Mouse (Mus musculus): ENCODE measurements at regions not wholly inside any gene's neighbourhood (a gene's known extent, or its start where the extent isn't known, plus 50 kb on each side); places are given as distances from the start of the nearest gene placed in this dataset.

DNA sequence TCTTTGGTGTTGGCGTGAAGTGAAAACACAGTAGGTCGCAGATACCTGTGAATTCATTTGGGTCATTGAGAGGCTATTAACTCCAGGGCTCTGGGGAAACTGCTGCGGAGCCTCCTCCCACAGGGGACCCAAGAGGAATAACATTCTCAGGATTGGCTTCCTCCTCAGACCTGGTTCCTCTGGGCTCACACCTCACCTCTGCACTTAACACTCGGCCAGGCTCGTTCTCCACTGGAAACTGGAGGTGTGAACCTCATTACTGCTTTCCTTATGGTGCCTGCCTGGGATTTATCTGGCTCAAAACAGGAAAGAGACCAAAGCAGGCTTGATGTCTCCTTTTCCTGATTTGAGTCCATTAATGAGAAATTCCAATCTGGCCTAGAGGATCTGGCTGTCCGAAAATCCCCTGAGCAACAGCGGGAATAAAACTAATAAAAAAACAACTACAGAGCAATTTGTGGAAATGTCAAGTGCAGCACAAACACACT lies 55.8 kb upstream of the Klf9 start:
- Histone ChIP-seq H3K4me2 (ENCODE audit: low read depth, low read length) (no peak overlapping the region), H3K36me3 (ENCODE audit: control insufficient read depth, insufficient read depth, low read length) (no peaks in the 10 kb centered on the region), H3K27ac (ENCODE audit: low read length) (no peak overlapping the region), H3K9me3 (ENCODE audit: control insufficient read depth, low read length) (no peaks in the 10 kb centered on the region), H3K4me1 (ENCODE audit: control insufficient read depth, insufficient read depth, low read length) (no peaks in the 10 kb centered on the region), H3K4me3 (ENCODE audit: low read length) (no peak overlapping the region), H3K27me3 (replicated peaks; ENCODE audit: control insufficient read depth, insufficient read depth, low read length) (no peaks in the 10 kb centered on the region), H3K9ac (ENCODE audit: low read depth, low read length) (no peak overlapping the region)
- no peak for ATAC-seq
- 62% methylated on average over 7 of the region's 7 CpGs for WGBS

GRCm38 (mm10) chr19:23087575-23087974 lies 53.5 kb upstream of the Klf9 start:
- no peak overlapping the region for H3K4me2 ChIP-seq (ENCODE audit: low read depth, low read length)
- no peaks in the 10 kb centered on the region for H3K4me1 ChIP-seq (ENCODE audit: control insufficient read depth, insufficient read depth, low read length)
- no peak overlapping the region for H3K27ac ChIP-seq (ENCODE audit: low read length)
- 87% methylated on average over 3 of the region's 3 CpGs for WGBS
- H3K27me3 ChIP-seq (replicated peaks; ENCODE audit: control insufficient read depth, insufficient read depth, low read length), result no peaks in the 10 kb centered on the region
- no peaks in the 10 kb centered on the region for H3K36me3 ChIP-seq (ENCODE audit: control insufficient read depth, insufficient read depth, low read length)
- no peak for ATAC-seq
- H3K9ac ChIP-seq (ENCODE audit: low read depth, low read length), result no peak overlapping the region
- no peak overlapping the region for H3K4me3 ChIP-seq (ENCODE audit: low read length)
- H3K9me3 ChIP-seq (ENCODE audit: control insufficient read depth, low read length), result no peaks in the 10 kb centered on the region

DNA sequence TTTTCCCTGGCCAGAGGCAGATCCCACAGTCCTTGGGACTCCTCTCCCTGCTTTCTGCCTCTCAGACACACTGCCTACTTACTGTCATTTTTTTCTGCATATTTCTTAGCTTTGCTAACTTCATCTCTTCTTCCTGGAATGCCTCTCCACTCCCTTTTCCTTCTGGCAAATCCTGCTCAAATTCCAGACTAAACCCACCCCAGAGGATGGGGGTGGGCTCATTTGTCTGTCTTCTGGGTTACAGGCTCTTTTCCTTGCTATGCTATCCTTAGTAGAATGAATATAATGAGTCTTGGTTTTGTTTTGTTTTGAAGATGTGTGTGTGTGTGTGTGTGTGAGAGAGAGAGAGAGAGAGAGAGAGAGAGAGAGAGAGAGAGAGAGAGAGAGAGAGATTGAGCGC lies 51.9 kb upstream of the Klf9 start:
- H3K4me1 ChIP-seq (ENCODE audit: control insufficient read depth, insufficient read depth, low read length), result no peaks in the 10 kb centered on the region
- no peaks in the 10 kb centered on the region for H3K36me3 ChIP-seq (ENCODE audit: control insufficient read depth, insufficient read depth, low read length)
- no peak for ATAC-seq
- 100% methylated on average over 1 of the region's 1 CpGs for WGBS
- no peak overlapping the region for H3K4me2 ChIP-seq (ENCODE audit: low read depth, low read length)
- no peaks in the 10 kb centered on the region for H3K27me3 ChIP-seq (replicated peaks; ENCODE audit: control insufficient read depth, insufficient read depth, low read length)
- no peak overlapping the region for H3K9ac ChIP-seq (ENCODE audit: low read depth, low read length)
- no peaks in the 10 kb centered on the region for H3K9me3 ChIP-seq (ENCODE audit: control insufficient read depth, low read length)
- no peak overlapping the region for H3K4me3 ChIP-seq (ENCODE audit: low read length)
- H3K27ac ChIP-seq (ENCODE audit: low read length), result no peak overlapping the region

DNA sequence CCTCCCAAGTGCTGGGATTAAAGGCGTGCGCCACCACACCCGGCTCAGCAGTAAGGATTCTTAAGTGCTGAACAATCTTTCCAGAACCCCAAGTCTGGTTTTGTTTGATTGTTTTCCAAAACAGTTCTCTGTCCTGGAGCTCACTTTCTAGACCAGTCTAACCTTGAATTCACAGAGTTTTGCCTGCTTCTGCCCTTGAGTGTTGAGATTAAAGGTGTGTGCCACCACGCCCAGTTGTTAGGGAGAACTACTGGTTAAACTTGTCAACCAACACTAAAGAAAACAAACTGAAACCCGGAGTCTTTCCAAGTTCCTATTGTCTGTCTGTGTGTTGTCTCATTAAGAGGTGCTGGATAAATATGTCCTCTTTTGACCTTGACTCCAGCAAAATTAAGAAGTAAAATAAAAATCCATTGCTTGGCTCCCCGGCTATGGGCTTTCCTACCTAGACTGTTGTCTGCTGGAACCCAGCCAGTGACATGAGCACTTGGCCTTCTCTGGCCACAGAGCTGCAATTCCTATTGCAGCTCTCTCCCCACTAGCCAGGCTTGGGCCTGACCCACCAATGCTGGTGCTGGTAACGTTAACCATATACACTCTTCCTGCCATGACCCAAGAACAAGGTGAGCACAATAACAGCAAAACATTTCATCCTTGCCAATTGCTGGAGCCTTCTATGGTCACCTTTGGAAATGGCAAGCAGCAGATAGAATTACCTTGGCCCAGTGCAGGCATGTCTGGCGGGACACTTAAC lies 51.1 kb upstream of the Klf9 start:
- Histone ChIP-seq H3K4me1 (ENCODE audit: control insufficient read depth, insufficient read depth, low read length) (no peaks in the 10 kb centered on the region), H3K4me2 (ENCODE audit: low read depth, low read length) (no peak overlapping the region), H3K9me3 (ENCODE audit: control insufficient read depth, low read length) (no peaks in the 10 kb centered on the region), H3K9ac (ENCODE audit: low read depth, low read length) (no peak overlapping the region), H3K36me3 (ENCODE audit: control insufficient read depth, insufficient read depth, low read length) (no peaks in the 10 kb centered on the region), H3K27ac (ENCODE audit: low read length) (no peak overlapping the region), H3K27me3 (replicated peaks; ENCODE audit: control insufficient read depth, insufficient read depth, low read length) (no peaks in the 10 kb centered on the region), H3K4me3 (ENCODE audit: low read length) (no peak overlapping the region)
- 92% methylated on average over 8 of the region's 8 CpGs for WGBS
- ATAC-seq, result no peak

Data from intestine, embryonic 16.5 days (tissue).